Mouse (Mus musculus): ENCODE data around the gene Atg10. TPM values are rescaled to one million over a fixed set of nuclear protein-coding genes. Genes with fewer than 3 reads are reported as not detected.
"Not testable (repeated sequence)": the region's sequence is repeated elsewhere in the genome, so short reads cannot be mapped to it uniquely, and the experiment has no call there.

The Atg10 gene
- 10 to 100 TPM; 13.3 to 23.6 (median 21.1) TPM for total RNA-seq (2022)

DNA sequence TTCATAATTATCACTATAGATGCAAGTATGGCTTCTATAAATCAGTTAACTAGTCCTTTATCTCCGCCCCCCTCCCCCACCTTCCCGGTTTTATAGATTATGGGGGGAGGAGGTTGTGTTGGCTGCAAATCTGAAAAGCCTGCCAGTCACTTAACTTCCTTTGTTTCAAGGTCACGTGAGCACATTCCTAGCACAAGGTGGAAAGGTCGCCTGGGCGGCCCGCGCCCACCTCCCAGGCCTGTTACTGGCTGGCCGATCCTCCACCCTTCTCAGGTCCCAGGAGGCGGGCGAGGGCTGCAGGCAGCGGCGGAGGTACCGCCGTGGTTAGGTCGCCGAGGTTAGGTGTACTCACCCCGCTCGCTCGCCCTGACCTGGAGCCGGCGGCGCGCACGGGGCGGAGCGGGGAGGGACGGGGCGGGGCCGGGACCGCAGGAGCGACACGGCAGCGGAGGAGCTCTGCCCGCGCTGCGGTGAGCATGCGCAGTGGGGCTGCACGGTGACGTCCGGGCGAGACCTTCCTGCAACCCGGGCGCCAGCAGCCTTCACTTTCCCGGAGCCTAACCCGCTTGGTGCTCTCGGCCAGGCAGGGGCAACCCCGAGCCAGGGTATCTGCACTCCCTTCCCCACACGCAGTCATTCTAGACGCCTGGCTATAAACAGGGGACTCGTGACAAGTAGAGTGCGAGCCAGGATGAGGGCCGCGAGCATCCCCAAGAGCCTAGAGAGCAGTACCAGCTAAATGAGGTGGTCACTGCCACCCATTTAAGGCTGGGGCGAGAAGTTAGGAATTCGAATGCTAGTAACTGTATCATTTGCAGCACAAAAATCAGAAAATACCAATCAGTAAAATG lies at the start of gene Atg10:
Gene Atg10, minus strand, starts transcription at position 382 of the 851 bp plus-strand sequence.
- peak; percentile 88 for DNase-seq

DNA sequence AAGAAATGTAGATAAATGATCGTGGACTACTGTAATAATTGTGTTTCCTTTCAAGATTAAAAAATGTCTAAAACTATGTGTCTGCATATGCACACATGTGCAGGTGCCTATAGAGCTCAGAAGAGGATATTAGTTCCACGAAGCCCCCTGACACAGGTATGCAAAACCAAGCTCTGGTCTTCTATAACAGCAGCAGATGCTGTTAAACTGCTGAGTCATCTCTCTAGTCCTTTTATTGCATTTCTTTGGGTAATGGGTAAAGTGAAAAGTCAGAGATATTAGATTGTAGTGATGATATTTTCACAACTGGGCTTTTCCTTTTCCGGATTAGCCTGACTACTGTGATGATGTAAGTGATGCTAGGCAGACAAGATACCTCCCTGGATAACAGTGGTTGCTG lies 28.6 kb upstream of the Atg10 start:
- DNase-seq, result no peak

DNA sequence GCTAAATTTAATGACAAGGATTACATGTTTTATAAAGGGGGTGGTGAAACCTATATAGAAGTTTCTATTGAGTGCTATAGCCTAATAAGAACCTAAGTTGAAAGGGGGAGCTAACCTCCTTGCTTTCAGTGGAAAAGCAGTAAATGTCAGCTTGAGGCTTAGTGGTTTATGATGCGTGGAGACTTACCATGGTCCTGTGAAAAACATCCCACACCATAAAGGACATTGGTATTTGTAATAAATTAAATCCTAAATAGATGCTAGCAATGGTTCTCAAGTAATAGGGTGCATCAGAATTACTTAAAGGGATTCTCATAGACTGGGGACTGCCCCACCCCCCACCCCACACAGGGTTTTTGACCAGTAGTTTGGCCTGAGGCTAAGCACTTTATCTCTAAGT lies 27.9 kb upstream of the Atg10 start:
- DNase-seq, result no peak

DNA sequence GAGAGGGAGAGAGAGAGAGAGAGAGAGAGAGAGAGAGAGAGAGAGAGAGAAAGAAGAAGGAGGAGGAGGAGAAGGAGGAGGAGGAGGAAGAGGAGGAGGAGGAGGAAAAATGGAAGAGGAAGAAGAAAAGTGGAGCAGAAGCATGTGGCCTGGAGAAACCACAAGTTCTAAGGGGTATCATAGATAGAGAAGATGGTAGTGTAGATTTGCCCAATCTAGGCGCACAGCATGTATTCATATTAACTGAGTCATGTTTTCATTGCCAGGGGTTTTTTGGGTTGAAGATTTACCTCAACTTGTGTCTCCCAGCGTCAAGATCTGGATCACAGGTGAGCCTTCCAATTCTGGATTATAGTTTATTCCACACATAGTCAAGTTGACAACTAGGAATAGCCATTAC lies 26.3 kb upstream of the Atg10 start:
- DNase-seq, result not testable (repeated sequence)

- no peak for DNase-seq
Observed at GRCm38 (mm10) chr13:91246472-91246871, 22.7 kb upstream of the Atg10 start.

DNA sequence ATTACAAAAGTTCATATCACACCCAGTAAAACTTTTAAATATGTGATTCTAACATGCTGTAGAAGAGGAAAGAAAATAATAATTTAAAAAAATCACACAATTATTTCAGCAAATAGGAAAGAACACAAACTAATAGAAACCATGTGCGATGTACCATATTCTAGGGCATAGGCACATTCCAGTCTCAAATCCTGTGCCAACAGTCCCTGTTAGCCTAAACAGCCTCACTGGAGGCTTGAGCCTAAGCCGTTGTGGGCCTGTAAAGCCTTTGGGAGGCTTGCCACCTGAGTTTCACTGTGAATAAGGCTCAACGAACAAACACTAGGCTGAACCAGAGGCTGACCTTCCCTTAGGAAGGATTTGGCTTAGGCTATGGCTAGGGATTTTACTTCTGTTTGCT lies 14.2 kb upstream of the Atg10 start:
- no peak for DNase-seq

- DNase-seq, result no peak
Observed at GRCm38 (mm10) chr13:91236884-91237283, 13.1 kb upstream of the Atg10 start.

- DNase-seq, result no peak
Observed at GRCm38 (mm10) chr13:91224438-91224814, 658 bp upstream of the Atg10 start.

DNA sequence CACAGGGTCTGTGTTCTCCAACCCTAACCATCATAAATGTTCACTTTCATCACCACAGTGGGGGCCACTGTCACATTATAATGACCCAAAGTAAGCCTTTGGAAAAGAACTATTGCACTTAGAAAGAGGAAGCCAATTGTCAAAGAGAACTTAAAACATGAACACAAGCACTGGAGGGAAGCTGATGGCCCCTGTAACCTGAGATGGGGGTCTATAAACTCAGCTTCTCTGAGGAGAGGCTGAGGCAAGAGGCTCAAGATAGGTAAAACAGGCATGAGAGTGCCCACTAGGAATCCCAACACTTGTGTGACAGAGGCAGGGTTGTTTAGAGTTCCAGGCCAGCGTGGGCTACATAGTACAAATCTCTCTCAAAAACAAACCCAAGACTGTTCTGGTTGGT lies 705 bp downstream of the Atg10 start:
- no peak for DNase-seq

DNA sequence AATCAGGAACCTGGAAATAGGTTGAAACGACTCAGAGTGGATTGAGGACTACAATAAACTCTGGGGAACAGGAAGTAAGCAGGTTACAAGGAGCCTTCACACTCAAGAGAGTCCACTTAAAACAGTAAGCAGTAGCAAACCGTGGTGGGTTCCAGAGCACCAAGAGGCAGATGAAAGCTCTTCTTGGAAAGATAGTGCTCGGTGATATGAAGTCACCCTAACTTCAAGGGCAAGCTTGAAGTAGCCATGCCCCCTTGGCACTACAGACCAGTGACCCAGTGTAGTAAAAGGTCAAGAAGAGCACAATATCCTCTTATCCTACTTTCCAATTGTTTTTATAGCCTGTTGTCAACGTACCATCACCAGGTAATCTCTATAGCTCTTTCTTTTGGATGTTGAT lies 2.1 kb downstream of the Atg10 start:
- DNase-seq, result no peak

GRCm38 (mm10) chr13:91217691-91218090 lies 6.1 kb downstream of the Atg10 start:
- DNase-seq, result no peak

GRCm38 (mm10) chr13:91216656-91217205 lies 7.0 kb downstream of the Atg10 start:
- DNase-seq, result no peak

- DNase-seq, result no peak
Observed at GRCm38 (mm10) chr13:91212958-91213357, 10.8 kb downstream of the Atg10 start.

DNA sequence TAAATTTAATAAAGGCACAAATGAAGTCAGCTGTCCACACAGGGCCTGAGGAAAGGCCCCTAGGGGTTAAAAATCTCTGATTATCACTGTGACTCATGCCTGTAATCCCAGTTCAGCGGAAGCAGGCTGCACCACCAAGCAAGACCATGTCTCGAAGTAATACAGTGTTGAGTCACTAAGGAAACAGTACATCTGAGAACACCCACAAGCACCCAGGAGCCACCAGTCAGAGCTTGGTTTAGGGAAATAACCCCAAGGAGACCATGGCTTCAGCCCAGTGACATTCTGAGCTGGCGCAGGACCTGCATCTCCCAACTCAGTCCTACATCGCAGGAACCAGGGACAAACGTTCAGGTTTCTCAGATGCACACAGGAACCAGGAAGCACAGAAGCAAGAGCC lies 17.5 kb downstream of the Atg10 start:
- DNase-seq, result no peak

- DNase-seq, result no peak
Observed at GRCm38 (mm10) chr13:91202564-91202963, 21.2 kb downstream of the Atg10 start.

- no peak for DNase-seq
Observed at GRCm38 (mm10) chr13:91187378-91188234, 36.2 kb downstream of the Atg10 start.

DNA sequence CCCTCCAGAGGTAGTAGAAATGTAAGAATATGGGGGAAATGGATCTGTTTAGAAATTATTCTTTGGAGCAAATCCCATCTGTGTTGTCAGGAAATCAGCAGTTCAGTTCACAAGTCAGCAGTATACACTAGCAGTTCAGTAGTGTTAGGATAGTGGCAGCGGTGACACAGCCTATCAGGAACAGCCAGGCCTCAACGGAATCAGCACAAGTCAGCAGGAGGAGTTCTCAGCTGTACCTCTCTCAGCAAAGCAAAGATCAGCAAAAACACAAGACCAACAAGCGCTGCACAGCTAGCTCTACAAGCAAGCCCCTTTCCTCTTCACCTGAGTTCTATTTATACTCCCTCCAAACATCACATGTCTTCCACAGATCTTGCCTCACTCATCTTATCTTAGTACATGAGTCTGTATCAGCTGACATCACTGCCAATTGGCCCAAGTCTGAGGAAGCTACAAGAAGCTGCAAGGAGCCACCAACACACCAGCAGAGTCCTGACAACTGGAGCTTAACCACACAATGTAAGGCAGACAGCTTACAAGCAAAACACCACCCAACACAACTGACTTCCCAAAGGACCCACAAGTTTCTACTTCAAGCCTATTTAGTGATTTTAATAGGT lies 38.4 kb downstream of the Atg10 start:
- no peak for DNase-seq

- DNase-seq, result no peak
Observed at GRCm38 (mm10) chr13:91184226-91184625, 39.5 kb downstream of the Atg10 start.

- no peak for DNase-seq
Observed at GRCm38 (mm10) chr13:91180364-91180763, 43.4 kb downstream of the Atg10 start.

DNA sequence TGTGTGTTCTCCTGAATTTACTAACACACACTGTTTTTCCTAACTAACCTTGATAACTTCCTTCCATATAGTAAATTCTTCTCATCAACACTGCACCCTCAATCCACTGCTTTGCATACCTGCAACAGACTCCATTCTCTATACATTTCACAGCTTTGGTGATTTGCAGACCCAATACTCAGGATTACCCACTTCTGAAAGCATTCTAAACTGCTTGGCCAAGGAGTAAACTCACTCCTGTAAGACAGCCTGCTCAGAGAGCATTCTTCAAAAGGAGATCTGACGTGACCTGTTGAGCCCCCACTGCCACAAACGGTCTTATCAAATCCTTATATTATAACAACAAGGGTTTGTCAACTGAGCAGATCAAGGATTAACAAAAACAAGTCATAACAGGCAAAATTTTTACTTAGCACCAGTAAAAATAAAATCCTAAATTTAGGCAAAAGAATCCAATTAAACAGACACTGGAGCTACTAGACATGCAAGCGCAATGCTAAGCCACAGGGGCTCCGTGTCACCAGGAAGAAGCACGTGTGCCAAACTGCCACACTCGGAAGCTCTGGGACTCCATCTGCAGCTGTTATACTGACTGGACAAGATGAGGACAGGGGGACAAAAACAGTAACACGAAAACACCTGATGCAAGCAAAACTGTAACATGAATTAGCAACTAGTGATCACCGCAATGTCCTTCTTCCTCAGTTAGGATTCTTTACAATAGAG lies 44.4 kb downstream of the Atg10 start:
- DNase-seq, result no peak

DNA sequence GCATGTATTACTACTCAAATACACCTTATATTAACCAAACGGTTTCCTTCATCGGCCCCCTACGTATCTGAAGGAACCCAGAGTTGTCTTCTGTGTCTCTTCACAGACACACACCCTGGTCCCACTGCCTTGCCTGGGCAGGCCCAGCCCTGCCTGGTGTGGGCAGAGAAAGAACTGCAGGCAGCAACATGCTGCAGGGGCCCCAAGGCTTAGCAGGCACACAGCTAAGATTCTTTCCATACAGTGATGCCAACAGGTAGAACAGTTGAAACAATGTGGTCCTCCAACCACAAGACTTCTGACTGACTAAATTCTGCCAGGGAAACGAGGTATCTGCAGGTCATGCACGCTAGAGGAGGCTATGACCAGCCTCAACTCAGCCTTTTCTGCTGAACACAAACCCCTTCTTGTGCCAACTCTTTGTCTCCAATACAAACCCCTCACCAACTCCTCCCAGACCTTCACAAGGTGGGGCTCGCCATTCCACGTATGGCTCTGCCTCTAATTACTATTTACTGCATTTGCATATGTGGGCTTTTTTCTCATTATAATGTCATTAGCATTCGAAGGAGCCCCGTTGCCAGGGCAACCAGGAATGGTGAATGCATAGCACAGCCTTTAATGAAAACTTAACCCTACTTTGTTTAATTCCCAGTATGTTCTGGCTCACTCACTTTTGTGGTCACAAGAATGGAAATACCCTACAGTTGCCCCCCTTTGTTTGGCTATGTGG lies 45.2 kb downstream of the Atg10 start:
- no peak for DNase-seq

Data from adrenal gland, adult 8-10 months (tissue).